Mouse (Mus musculus) kidney, adult 11 months (tissue): Measurements from ENCODE around the gene Apbb2.
A peak's percentile ranks its signal among the peaks of the same experiment; 100 is the strongest.
"Not testable (repeated sequence)": the region's sequence is repeated elsewhere in the genome, so short reads cannot be mapped to it uniquely, and the experiment has no call there.

Experiments used
- DNase-seq: peaks from one replicate; pipeline ENCODE4 v3.0.0; 2022

Gene Apbb2

GRCm38 (mm10) chr5:66263398-66263797, 355.2 kb downstream of the Apbb2 start:
- no peak for DNase-seq

GRCm38 (mm10) chr5:66262475-66262874, 356.1 kb downstream of the Apbb2 start:
- no peak for DNase-seq

GRCm38 (mm10) chr5:66259756-66260448, 358.7 kb downstream of the Apbb2 start, which contains the start of gene Nsun7:
Gene Nsun7, plus strand, starts transcription at chr5:66259897.
- DNase-seq, result peak; percentile 86

GRCm38 (mm10) chr5:66259431-66259755, 359.2 kb downstream of the Apbb2 start:
- DNase-seq, result not testable (repeated sequence)

- no peak for DNase-seq
Observed at GRCm38 (mm10) chr5:66259000-66259399, 359.6 kb downstream of the Apbb2 start.

GRCm38 (mm10) chr5:66255044-66255443, 363.5 kb downstream of the Apbb2 start:
- DNase-seq, result no peak

GRCm38 (mm10) chr5:66253219-66253618, 365.4 kb downstream of the Apbb2 start:
- no peak for DNase-seq
